Mouse (Mus musculus) hindbrain, postnatal 0 days (tissue): ENCODE results near the gene Rps8. TPM values are rescaled to one million over a fixed set of nuclear protein-coding genes. Genes with fewer than 3 reads are reported as not detected.
A peak's percentile ranks its signal among the peaks of the same experiment; 100 is the strongest.

Experiments used
- ATAC-seq: fragments of 200-750 bp; cut with Nextera tagmentation; 2 replicates; pipeline ENCODE4 v1.8.0; 2017; ENCODE audit warnings: mild to moderate bottlenecking, moderate TSS enrichment, moderate library complexity
- DNase-seq: peaks from one replicate; pipeline ENCODE4 v3.0.0-alpha.2; 2015; ENCODE audit warnings: low spot score
- H3K27ac ChIP-seq: fragments of 300-500 bp; sonication (generic); 2 replicates; pipeline ENCODE4 v1.5.1; 2014; ENCODE audit warnings: mild to moderate bottlenecking
- H3K27me3 ChIP-seq: fragments of 300-500 bp; sonication (generic); 2 replicates; pipeline ENCODE4 v1.6.1; 2014; ENCODE audit warnings: low read length, mixed read lengths; ENCODE audit not compliant: insufficient read depth
- H3K36me3 ChIP-seq: fragments of 300-500 bp; sonication (generic); 2 replicates; pipeline ENCODE4 v1.6.1; 2014; ENCODE audit warnings: low read length, mixed read lengths; ENCODE audit not compliant: insufficient read depth
- H3K4me1 ChIP-seq: fragments of 300-500 bp; sonication (generic); 2 replicates; pipeline ENCODE4 v1.6.1; 2014; ENCODE audit warnings: antibody characterized with exemption, low read length, mixed read lengths; ENCODE audit not compliant: insufficient read depth
- H3K4me2 ChIP-seq: fragments of 300-500 bp; sonication (generic); 2 replicates; pipeline ENCODE4 v1.6.1; 2014; ENCODE audit warnings: low read depth, mild to moderate bottlenecking, low read length, moderate library complexity, mixed read lengths
- H3K4me3 ChIP-seq: fragments of 300-500 bp; sonication (generic); 2 replicates; pipeline ENCODE4 v1.5.1; 2014; ENCODE audit warnings: low read length
- H3K9ac ChIP-seq: fragments of 300-500 bp; sonication (generic); replicated peaks from 2 replicates; pipeline ENCODE4 v1.6.1; 2014; ENCODE audit warnings: mild to moderate bottlenecking, low read length, moderate library complexity, mixed read lengths
- H3K9me3 ChIP-seq: fragments of 300-500 bp; sonication (generic); 2 replicates; pipeline ENCODE4 v1.6.1; 2016; ENCODE audit warnings: low read length, mixed read lengths
- CTCF ChIP-seq: IDR thresholded peaks from 2 replicates; pipeline ENCODE4 v1.5.1; 2016; ENCODE audit warnings: antibody characterized with exemption, control low read depth, low read depth
- WGBS: fragments of 180-500 bp; shearing (Covaris S2); extraction: QIAGEN DNeasy Blood & Tissue Kit; methylation state at CpG from one replicate; pipeline ENCODE4 v1.1.7; 2014; 5-methylcytosine and 5-hydroxymethylcytosine counted together
- polyA plus RNA-seq: library from polyadenylated mRNA; unstranded; fragments of >200 nt; fragmentation: Nextera tagmentation; extraction: Ambion mirVana; gene quantifications from 2 replicates; pipeline ENCODE4 v1.2.1, GENCODE M21; 2015
- total RNA-seq: library from RNA; depleted of rRNA; stranded (reverse); fragments of >200 nt; gene quantifications from 2 replicates; pipeline ENCODE4 v1.2.3, GENCODE M21; 2014

Gene Rps8
- total and polyA plus RNA-seq, 2 experiments from 2014 or later, result 470 to 523 TPM

DNA sequence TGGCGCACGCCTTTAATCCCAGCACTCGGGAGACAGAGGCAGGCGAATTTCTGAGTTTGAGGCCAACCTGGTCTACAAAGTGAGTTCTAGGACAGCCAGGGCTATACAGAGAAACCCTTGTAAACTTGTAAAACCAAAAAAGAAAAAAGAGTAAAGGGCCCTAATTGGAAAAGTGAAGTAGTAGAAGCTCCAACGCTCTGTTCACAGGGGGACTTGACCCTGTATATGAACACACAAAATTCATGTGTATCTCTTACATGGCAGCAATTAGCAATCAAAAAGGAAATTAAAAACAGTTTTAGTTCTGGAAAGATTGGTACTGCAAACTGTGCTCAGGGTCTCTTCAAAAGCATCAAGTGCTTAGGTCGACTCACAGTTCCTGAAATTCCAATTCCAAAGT, 329 bp upstream of the Rps8 start:
- 26% methylated on average over 6 of the region's 6 CpGs for WGBS
- Histone ChIP-seq H3K4me3 (peak overlapping the region; percentile 97), H3K27ac (peak overlapping the region; percentile 96; the same call in 1 of the 2 replicates), H3K27me3 (no peaks in the 10 kb centered on the region), H3K4me2 (peak overlapping the region; percentile 97), H3K36me3 (peaks cover 12% of the 10 kb centered on the region; the same call in 1 of the 2 replicates), H3K9ac (peak overlapping the region; percentile 96), H3K4me1 (no peaks in the 10 kb centered on the region), H3K9me3 (no peaks in the 10 kb centered on the region)
- no peak for ATAC-seq
- DNase-seq, result no peak
- TF ChIP-seq CTCF, result no peak

DNA sequence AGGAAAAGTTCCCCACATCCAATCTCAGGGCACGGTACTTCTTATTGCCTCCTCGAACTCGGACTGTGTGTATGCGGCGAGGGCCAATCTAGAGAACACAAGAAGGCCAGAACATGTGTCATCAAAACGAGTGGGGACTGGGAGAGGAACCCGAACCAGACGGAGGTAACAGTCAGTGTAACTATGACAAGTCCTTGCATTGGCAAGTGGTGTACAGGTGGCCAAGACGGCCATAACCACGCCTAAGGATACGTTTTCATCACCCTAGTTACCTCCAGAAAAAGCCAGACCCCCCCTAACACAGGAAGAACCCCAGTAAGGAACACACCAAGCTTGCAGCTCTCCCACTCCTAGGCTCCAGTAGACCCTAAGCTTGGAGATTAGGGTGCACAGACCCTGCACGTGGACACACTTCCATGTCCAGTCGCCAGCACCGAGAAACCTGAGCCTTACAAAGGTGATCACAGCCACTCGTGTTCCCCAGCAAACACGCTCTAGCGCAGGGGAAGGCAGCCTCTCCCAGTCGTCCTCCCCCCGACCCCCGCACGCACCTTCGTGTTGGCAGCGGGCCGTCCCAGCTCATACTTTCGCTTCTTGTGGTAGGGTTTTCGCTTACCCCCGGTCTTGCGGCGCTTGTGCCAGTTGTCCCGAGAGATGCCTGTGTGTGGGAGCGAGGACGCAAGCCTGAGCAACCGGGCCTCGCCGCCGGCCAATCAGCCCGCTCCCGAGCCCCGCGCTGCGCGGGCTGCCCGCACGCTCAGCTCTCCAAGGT, 837 bp downstream of the Rps8 start:
- WGBS, result 2% methylated on average over 44 of the region's 44 CpGs
- H3K4me3 ChIP-seq, result peak overlapping the region; percentile 97
- DNase-seq, result no peak
- peak; percentile 27 for ATAC-seq
- no peaks in the 10 kb centered on the region for H3K27me3 ChIP-seq
- H3K9me3 ChIP-seq, result no peaks in the 10 kb centered on the region
- H3K9ac ChIP-seq, result peak overlapping the region; percentile 96
- peaks cover 20% of the 10 kb centered on the region; the same call in 1 of the 2 replicates for H3K36me3 ChIP-seq
- H3K4me2 ChIP-seq, result peak overlapping the region; percentile 97
- no peaks in the 10 kb centered on the region for H3K4me1 ChIP-seq
- TF ChIP-seq CTCF, result no peak
- peak overlapping the region; percentile 96 for H3K27ac ChIP-seq

DNA sequence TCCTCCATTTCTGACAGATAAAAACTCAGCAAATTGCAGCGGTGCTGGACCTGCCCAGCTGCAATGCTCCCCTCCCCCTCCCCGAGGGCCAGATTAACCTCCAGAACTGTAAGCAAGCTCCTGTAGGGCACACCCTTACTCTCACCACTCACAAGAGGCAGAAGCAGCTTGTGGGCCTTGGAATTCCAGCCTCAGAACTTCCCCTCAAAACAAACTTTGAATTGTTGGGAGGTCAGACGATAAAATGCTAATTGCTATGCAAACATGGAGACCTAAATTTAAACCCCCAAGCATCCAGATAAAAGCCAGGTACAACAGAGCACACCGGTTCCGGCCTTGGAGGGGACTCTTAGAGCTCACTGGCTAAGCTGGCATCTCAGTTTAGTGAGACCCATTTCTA, 3.3 kb downstream of the Rps8 start:
- Histone ChIP-seq H3K27ac (no peak overlapping the region), H3K4me3 (no peak overlapping the region), H3K4me2 (no peak overlapping the region), H3K9me3 (no peaks in the 10 kb centered on the region), H3K36me3 (peaks cover 24% of the 10 kb centered on the region; the same call in 1 of the 2 replicates), H3K9ac (no peak overlapping the region), H3K4me1 (no peaks in the 10 kb centered on the region), H3K27me3 (no peaks in the 10 kb centered on the region)
- no peak for DNase-seq
- 84% methylated on average over 5 of the region's 5 CpGs for WGBS
- TF ChIP-seq CTCF, result no peak
- no peak for ATAC-seq

DNA sequence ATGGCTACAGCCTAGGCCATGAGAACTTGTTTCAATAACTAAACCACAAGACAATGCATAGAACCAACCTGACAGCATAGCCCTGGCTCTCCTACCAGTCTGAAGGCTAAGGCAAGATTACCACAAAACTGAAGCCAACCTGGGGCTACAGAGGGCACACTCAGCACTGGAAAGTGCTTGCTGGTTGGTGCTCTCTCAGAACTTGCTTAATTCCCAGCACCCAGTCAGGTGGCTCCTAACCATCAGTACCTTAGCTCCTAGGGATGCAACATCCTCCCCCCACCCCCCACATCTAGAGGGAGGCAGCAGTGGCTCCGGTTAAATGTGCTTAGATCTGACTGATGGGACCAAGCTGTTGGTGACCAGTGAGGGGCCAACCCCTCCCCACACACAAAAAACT, 4.6 kb downstream of the Rps8 start:
- no peak overlapping the region for H3K4me2 ChIP-seq
- H3K36me3 ChIP-seq, result peaks cover 24% of the 10 kb centered on the region; the same call in 1 of the 2 replicates
- H3K27me3 ChIP-seq, result no peaks in the 10 kb centered on the region
- 79% methylated on average over 1 of the region's 1 CpGs for WGBS
- H3K9me3 ChIP-seq, result no peaks in the 10 kb centered on the region
- no peaks in the 10 kb centered on the region for H3K4me1 ChIP-seq
- no peak overlapping the region for H3K4me3 ChIP-seq
- no peak for TF ChIP-seq CTCF
- H3K9ac ChIP-seq, result no peak overlapping the region
- no peak for ATAC-seq
- H3K27ac ChIP-seq, result no peak overlapping the region
- no peak for DNase-seq

DNA sequence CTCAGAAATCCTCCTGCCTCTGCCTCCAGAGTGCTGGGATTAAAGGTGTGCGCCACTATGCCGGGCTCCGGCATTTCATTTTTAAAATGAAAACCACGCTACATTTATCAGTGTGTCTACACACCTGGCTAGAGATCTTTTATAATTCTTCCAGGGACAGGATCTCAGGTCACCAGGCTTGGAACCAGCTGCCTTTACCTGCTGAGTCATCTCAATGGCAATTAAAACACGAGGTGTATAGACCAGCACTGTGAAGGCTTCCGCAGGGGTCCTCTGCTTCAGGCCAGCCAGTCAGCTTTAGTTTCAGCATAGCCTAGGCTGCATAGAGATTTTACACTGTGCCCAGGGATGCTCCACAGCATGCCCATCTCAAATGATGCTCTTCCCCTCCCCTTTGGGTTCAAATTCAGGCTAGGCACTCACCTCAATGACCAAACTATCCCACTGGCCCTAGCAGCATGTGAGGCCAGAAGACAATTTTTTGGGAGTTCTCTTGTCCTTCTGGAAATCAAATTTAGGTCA, 5.8 kb downstream of the Rps8 start:
- H3K4me3 ChIP-seq, result no peak overlapping the region
- no peaks in the 10 kb centered on the region for H3K27me3 ChIP-seq
- H3K4me1 ChIP-seq, result no peaks in the 10 kb centered on the region
- no peak overlapping the region for H3K4me2 ChIP-seq
- ATAC-seq (no peak), DNase-seq (no peak)
- H3K36me3 ChIP-seq, result peaks cover 24% of the 10 kb centered on the region; the same call in 1 of the 2 replicates
- no peaks in the 10 kb centered on the region for H3K9me3 ChIP-seq
- no peak for TF ChIP-seq CTCF
- H3K9ac ChIP-seq, result no peak overlapping the region
- 90% methylated on average over 6 of the region's 6 CpGs for WGBS
- no peak overlapping the region for H3K27ac ChIP-seq

DNA sequence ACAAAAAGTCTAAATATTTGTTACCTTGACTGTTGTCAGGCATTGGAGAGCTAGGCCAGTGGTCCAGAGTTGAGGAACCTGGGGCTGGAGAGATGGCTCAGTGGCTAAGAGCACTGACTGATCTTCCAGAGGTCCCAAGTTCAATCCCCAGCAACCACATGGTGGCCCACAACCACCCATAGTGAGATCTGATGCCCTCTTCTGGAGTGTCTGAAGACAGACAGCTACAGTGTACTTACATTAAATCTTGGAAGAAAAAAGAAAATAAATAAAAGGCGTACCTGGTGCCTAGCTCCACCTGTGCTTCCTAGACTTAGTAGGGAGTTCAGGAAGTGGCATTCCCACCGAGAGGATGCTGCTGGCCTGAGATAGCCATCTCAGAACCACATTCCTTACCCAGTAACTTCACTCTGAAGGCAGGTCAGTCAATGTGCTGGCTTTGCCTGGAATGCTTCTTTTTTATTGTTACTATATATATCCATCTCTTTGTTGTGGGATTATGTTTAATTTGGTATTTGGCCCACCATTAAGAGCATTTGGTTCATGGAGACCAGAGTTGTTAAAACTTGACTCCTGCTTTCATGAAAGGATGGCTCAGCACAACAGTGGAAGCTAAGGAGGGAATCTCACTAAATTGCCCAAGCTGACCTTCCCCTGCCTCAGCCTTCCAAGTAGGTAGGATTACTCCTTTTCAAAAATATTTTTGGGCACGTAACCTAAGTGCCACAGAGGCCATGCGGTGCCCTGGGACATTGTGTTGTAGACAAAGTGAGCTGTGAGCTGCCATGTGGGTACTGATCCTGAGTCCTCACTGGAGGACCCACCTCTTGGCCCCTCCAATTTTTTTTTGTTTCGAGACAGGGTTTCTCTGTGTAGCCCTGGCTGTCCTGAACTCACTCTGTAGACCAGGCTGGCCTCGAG, 6.5 kb downstream of the Rps8 start:
- Histone ChIP-seq H3K9ac (no peak overlapping the region), H3K4me1 (no peaks in the 10 kb centered on the region), H3K9me3 (no peaks in the 10 kb centered on the region), H3K36me3 (peaks cover 24% of the 10 kb centered on the region; the same call in 1 of the 2 replicates), H3K27me3 (no peaks in the 10 kb centered on the region), H3K4me3 (no peak overlapping the region), H3K27ac (no peak overlapping the region), H3K4me2 (no peak overlapping the region)
- DNase-seq, result no peak
- ATAC-seq, result no peak
- no peak for TF ChIP-seq CTCF
- 79% methylated on average over 6 of the region's 6 CpGs for WGBS
